Mouse (Mus musculus) spleen, embryonic (tissue): ENCODE measurements at regions not wholly inside any gene's neighbourhood (a gene's known extent, or its start where the extent isn't known, plus 50 kb on each side); places are given as distances from the start of the nearest gene placed in this dataset.
"Not testable (repeated sequence)": the region's sequence is repeated elsewhere in the genome, so short reads cannot be mapped to it uniquely, and the experiment has no call there.

Experiments
- CTCF ChIA-PET: fragments of 350-600 bp; sonication (Branson Sonifier 250); formaldehyde crosslinking; loops from one replicate; lab custom pipeline; 2022; lab: Charles Lee

GRCm38 (mm10) chr11:27105920-27106319, 512.1 kb upstream of the Vrk2 start:
- CTCF ChIA-PET = no interaction called here

DNA sequence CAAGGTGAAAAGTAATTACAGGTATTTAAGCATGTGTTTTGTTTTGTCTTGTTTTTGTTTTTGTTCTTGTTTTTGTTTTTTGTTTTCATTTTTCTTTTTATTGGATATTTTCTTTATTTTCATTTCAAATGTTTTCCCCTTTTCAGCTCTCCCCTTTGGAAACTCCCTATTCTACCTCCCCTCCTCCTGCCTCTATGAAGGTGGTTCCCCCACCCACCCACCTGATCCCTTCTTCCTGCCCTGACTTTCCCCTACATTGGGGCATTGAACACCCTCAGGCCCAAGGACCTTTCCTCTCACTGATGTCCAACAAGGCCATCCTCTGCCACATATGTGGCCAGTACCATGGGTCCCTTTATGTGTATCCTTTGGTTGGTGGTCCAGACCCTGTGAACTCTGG, 509.1 kb upstream of the Vrk2 start:
- CTCF ChIA-PET = no interaction called here

GRCm38 (mm10) chr11:27102045-27102444, 508.2 kb upstream of the Vrk2 start:
- CTCF ChIA-PET = no interaction called here

GRCm38 (mm10) chr11:27096615-27097014, 502.8 kb upstream of the Vrk2 start:
- CTCF ChIA-PET = no interaction called here

GRCm38 (mm10) chr11:27095460-27095859, 501.7 kb upstream of the Vrk2 start:
- CTCF ChIA-PET = not testable (repeated sequence)

- CTCF ChIA-PET = no interaction called here
Observed at GRCm38 (mm10) chr11:27086516-27086915, 492.7 kb upstream of the Vrk2 start.

DNA sequence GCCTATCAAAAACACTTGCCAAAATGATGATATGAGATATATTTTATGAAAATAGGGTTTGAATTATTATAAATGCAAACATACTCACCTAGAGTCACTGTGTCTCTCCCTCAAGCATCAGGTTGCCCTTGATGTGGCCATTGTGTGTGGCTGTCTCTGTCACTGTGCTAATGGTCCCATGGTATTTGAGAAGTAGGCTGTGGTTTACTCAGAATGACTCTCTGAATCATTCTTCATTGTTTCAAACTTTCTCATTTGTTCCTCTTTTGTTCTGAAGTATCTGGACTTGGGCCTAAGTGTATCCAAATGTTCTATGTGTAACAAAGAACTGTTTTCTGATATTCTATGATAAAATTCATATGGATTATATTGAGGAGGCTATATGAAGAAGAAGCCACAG, 487.4 kb upstream of the Vrk2 start:
- CTCF ChIA-PET = no interaction called here

GRCm38 (mm10) chr11:27070381-27070780, 476.6 kb upstream of the Vrk2 start:
- CTCF ChIA-PET = no interaction called here

GRCm38 (mm10) chr11:27027243-27027852, 433.5 kb upstream of the Vrk2 start:
- CTCF ChIA-PET = no interaction called here

GRCm38 (mm10) chr11:27025500-27025899, 431.7 kb upstream of the Vrk2 start:
- CTCF ChIA-PET = no interaction called here

DNA sequence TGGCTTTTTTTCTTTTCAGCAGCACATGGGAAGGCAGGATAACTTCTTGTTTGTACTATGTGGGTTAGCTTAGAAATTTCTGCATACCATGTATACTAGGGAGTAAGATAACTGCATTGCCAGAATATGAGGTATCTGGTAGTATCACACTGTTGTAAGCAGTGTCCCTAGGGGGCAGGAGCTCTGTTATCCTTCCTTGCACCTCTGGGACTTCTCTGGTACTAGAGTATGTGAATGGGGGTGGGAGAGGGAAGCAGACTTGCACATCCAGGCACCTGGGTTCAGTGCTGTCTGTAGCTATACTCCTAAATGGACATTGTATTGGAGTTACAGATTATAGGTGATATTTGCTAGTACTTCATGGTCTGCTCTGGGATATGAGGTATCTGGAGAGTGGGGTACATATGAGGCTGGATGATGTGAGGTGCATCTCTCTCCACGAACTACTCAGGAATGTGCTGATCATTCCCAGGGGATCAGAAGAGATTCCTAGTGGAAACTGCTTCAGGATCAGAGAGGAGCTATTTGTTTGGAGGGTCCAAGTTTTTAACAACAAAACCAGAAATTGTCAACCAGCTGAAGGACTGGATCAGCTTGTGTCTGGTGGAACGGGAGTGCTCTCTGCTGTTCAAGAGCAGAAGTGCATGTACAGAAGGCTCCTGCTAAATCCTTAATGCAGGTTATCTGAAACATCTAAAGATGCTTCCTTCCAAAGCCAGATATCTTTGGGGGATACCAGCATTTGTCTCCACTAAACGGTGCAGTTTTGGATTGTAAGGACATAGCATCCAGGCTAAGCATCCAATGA, 402.7 kb upstream of the Vrk2 start:
- CTCF ChIA-PET = no interaction called here

GRCm38 (mm10) chr11:26981216-26981615, 387.4 kb upstream of the Vrk2 start:
- CTCF ChIA-PET = no interaction called here

GRCm38 (mm10) chr11:26972533-26973081, 378.8 kb upstream of the Vrk2 start:
- CTCF ChIA-PET = interaction anchor here (0.6 kb wide), 1 partner anchor 11 kb away, joined by 13 read pairs; no protein-coding TSS in a partner anchor

GRCm38 (mm10) chr11:26971161-26971560, 377.4 kb upstream of the Vrk2 start:
- CTCF ChIA-PET = no interaction called here

- CTCF ChIA-PET = no interaction called here
Observed at GRCm38 (mm10) chr11:26967427-26967826, 373.6 kb upstream of the Vrk2 start.

GRCm38 (mm10) chr11:26962928-26963667, 369.3 kb upstream of the Vrk2 start:
- CTCF ChIA-PET = no interaction called here

DNA sequence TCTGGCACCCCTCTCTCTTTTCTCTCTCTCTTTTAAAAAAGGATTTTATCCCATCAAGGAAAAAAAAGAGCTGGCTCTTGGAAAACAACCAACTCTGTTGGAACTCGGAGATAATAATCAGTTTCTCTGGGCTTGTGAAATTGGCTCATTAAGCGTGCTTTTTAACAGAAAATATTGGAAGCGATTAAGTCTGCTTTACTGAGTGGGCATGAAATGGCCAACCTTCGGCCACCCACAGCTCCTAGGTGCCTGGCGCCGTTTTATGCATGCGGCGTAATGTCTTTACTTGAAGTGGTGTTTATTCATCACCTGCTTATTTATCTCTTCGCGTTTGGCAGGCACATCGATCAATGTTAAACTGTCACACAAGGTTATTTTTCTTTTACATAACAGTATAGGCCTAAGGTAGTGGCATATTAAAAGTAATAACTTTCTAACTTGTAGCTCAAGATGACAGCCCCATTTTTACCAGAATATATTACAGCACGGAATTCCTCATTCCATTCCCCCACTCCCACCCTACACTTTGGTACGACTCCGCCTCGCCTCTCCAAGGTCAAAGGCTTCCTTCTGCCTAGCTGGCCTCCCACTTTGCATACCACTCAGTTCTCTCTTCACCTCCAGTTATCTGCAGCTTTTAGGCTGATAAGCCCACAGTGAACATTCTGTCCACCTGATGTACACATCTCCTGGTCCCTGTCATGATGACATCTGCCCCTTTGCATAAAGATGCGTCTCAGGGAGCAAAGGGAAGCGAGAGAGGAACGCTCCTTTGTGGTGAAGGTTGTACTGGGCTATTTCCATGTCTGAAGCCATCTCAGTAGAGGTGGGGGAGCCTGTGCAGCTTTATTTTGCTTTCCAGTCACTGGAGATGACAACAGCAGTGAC, 368.5 kb upstream of the Vrk2 start:
- CTCF ChIA-PET = interaction anchor here (0.6 to 1.1 kb wide), 4 partner anchors 10 to 763 kb away, joined by 3 to 13 read pairs (median 4); no protein-coding TSS in a partner anchor

DNA sequence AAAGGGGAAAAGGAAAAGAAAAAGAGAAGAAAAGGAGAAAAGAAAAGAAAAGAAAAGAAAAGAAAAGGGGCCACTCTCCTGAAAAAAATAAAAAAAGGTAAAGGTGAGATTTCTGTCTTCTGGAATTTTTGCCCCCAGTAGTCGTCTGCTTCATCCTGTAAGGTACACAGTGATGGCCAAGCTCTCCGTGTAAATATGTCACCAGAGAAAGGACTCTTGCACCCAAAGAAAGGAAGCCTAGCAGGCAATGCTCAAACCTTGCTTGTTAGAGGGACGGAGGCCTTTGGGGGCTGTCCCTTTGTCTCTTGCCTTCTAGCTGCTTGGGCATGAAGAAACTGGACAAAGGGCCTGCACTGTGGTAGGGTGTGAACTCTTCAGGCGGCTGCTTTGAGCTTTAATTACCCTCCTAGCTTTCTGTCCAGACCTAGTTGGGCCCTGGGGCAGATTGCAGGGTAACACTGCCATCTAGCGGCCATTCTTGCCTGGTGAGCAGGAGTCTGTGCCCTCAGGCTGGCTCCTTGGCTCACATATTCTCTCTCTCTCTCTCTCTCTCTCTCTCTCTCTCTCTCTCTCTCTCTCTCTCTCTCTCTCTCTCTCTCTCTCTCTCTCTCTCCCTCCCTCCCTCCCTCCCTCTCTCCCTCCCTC, 367.7 kb upstream of the Vrk2 start:
- CTCF ChIA-PET = interaction anchor here (0.6 to 1.1 kb wide), 5 partner anchors 11 to 1710 kb away, joined by 3 to 13 read pairs (median 3); no protein-coding TSS in a partner anchor

- CTCF ChIA-PET = no interaction called here
Observed at GRCm38 (mm10) chr11:26956153-26956552, 362.4 kb upstream of the Vrk2 start.

- CTCF ChIA-PET = no interaction called here
Observed at GRCm38 (mm10) chr11:26931766-26932165, 338.0 kb upstream of the Vrk2 start.
